Mouse (Mus musculus) limb, embryonic 10.5 days (tissue): ENCODE measurements around the gene Cacfd1. TPM values are rescaled to one million over a fixed set of nuclear protein-coding genes. Genes with fewer than 3 reads are reported as not detected.
A peak's percentile ranks its signal among the peaks of the same experiment; 100 is the strongest.

ENCODE experiments used
- DNase-seq: peaks from one replicate; pipeline ENCODE4 v3.0.0-alpha.2; 2017; ENCODE audit warnings: low spot score
- H3K27ac ChIP-seq: fragments of 300-500 bp; sonication (generic); 2 replicates; pipeline ENCODE4 v1.5.1; 2016; ENCODE audit warnings: mild to moderate bottlenecking
- H3K27me3 ChIP-seq: fragments of 300-500 bp; sonication (generic); 2 replicates; pipeline ENCODE4 v1.6.1; 2016; ENCODE audit warnings: low read depth, mild to moderate bottlenecking; ENCODE audit not compliant: poor library complexity, severe bottlenecking
- H3K36me3 ChIP-seq: fragments of 300-500 bp; sonication (generic); 2 replicates; pipeline ENCODE4 v1.6.1; 2016; ENCODE audit warnings: mild to moderate bottlenecking, moderate library complexity
- H3K4me1 ChIP-seq: fragments of 300-500 bp; sonication (generic); 2 replicates; pipeline ENCODE4 v1.6.1; 2016
- H3K4me3 ChIP-seq: fragments of 300-500 bp; sonication (generic); 2 replicates; pipeline ENCODE4 v1.5.1; 2016; ENCODE audit warnings: mild to moderate bottlenecking, moderate library complexity
- H3K9me3 ChIP-seq: fragments of 300-500 bp; sonication (generic); replicated peaks from 2 replicates; pipeline ENCODE4 v1.6.1; 2016; ENCODE audit warnings: mild to moderate bottlenecking
- WGBS: fragments of 180-500 bp; shearing (Covaris S2); methylation state at CpG from one replicate; pipeline ENCODE4 v1.1.7; 2016; 5-methylcytosine and 5-hydroxymethylcytosine counted together
- polyA plus RNA-seq: library from polyadenylated mRNA; unstranded; fragments of >200 nt; fragmentation: Nextera tagmentation; extraction: Ambion mirVana; gene quantifications from 2 replicates; pipeline ENCODE4 v1.2.1, GENCODE M21; 2016

Cacfd1 gene
- polyA plus RNA-seq = 86.4 and 109 TPM in 2 replicates

DNA sequence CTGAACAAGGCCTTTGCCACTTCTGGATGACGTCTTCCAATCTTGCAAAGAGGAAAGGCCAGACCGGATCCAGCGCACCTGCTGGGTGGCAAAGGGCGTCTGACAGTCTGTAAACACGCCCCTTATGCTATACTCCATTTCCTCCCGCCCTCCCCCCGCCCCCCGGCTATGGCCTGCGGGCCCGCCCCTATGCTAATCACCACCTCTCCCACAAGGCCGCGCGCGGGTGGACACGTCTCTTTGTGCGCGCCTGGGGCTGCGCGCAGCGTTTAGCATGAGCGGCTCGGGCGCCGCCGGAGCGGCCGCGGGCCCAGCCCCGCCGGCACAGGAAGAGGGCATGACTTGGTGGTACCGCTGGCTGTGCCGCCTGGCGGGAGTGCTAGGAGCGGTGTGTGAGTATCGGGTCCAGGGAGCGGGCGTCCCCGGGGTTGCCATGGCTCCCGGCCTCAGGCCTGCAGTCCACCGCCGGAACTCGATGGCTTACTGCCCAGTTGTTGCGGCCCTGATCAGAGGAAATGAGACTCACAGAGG, at the start of gene Cacfd1:
Gene Cacfd1, plus strand, starts transcription at position 213 of the 531 bp plus-strand sequence.
- peak within 1 kb of the TSS; percentile 90 for H3K4me3 ChIP-seq
- peaks cover 26% of the 10 kb centered on the region for H3K4me1 ChIP-seq
- no peaks in the 10 kb centered on the region for H3K27me3 ChIP-seq
- peak within 1 kb of the TSS; percentile 95 for H3K27ac ChIP-seq
- under 1% methylated on average over 43 of the region's 43 CpGs for WGBS
- H3K36me3 ChIP-seq = peaks cover 19% of the 10 kb centered on the region
- DNase-seq = peak; percentile 94
- H3K9me3 ChIP-seq = no peaks in the 10 kb centered on the region

GRCm38 (mm10) chr2:26960756-26961155, 49.0 kb upstream of the Cacfd1 start:
- DNase-seq = no peak
- WGBS = 88% methylated on average over 4 of the region's 4 CpGs
- Histone ChIP-seq H3K4me1 (peaks cover 20% of the 10 kb centered on the region), H3K27ac (no peak overlapping the region), H3K36me3 (peaks cover 65% of the 10 kb centered on the region), H3K27me3 (no peaks in the 10 kb centered on the region), H3K4me3 (no peak overlapping the region), H3K9me3 (no peaks in the 10 kb centered on the region)

DNA sequence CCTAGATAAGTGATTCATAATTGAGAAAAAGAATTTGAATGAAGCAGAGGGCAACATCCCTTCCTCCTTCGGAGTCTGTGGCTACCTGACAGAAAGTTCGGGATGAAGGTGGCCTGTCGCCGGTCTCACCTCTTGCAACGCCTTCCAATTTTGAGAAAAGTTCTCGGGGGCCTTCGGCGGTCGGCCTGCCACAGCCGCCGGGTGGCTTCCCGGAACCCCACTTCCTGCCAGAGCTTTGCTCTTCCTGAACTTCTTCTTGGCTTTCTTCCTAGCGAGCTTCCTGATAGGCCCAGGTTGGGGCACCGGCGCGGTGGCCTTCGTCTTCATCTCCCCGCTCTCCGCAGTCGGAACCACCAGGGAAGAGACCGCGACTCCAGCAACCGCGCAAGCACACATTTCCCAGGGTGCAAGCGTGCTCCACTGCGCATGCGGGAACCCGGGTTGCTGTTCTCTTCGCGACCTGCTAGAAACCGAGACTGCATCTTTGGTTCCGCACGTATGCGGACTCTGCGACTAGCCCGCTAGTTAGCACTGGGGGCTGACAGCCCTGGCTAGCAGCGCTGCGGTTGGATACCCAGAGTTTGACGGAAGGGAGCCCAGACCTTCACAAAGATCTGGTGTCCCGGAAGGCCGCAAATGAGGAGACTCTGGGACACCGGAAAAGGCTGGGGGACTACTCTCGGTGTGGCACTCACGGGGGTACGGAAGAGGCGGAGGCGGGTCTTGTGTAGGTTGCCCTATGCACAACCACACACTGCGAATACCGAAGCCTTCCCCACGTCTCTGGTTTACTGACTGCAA, 45.6 kb upstream of the Cacfd1 start, which contains the start of gene Rexo4:
Gene Rexo4, minus strand, starts transcription at position 464 of the 801 bp plus-strand sequence.
- H3K27me3 ChIP-seq = no peaks in the 10 kb centered on the region
- DNase-seq = peak; percentile 95
- H3K9me3 ChIP-seq = no peaks in the 10 kb centered on the region
- H3K4me3 ChIP-seq = peak within 1 kb of the TSS; percentile 63
- peaks cover 32% of the 10 kb centered on the region for H3K36me3 ChIP-seq
- peaks cover 20% of the 10 kb centered on the region for H3K4me1 ChIP-seq
- peak within 1 kb of the TSS; percentile 95 for H3K27ac ChIP-seq
- WGBS = under 1% methylated on average over 50 of the region's 50 CpGs

DNA sequence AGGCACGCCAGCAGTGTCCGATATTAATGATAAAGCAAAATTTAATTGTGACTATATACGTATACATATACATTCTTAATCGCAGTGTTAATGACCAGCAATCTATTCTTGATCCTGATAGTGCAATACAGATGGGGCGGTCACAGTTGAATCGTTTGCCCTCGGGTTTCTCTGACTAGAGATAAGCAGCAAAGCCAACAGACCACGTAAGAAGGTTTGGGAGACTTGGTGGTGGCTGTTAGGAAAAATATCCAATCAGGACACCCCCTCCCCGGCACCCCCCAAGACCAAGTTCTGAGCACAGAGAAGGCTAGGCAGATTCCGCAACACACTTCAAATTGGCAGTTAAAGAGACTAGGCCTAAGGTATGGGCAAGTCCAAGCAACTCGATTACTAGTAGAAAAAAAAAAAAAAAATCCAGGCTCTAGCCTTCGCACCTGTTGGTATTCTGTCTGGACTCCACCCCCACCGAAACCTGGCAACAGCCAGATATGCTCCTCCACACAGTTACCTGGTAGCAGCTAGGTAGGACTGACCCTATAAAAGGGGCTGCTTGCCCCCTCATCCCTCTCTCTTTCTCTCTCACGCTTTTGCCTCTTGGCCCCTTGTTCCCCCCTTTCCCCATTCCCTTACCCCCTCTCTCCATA, 44.9 kb upstream of the Cacfd1 start:
- H3K36me3 ChIP-seq = peaks cover 27% of the 10 kb centered on the region
- no peaks in the 10 kb centered on the region for H3K9me3 ChIP-seq
- peak overlapping the region; percentile 63 for H3K4me3 ChIP-seq
- DNase-seq = no peak
- WGBS = 16% methylated on average over 14 of the region's 14 CpGs
- H3K27me3 ChIP-seq = no peaks in the 10 kb centered on the region
- peaks cover 20% of the 10 kb centered on the region for H3K4me1 ChIP-seq
- peak overlapping the region; percentile 95 for H3K27ac ChIP-seq

DNA sequence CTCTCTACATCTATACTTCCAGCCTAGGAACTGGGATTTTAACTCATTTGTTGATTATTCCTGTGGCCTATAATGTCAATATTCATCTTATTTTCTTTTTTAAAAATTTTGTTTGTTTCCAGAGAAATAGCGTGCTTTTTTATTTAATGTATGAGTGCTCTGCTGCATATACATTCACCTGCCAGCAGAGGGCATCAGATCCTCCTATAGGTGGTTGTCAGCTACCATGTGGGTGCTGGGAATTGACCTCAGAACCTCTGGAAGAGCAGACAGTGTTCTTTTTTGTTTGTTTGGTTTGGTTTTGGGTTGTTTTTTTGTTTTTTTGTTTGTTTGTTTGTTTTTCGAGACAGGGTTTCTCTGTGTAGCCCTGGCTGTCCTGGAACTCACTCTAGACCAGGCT, 42.5 kb upstream of the Cacfd1 start:
- Histone ChIP-seq H3K9me3 (no peaks in the 10 kb centered on the region), H3K4me1 (peaks cover 24% of the 10 kb centered on the region), H3K27me3 (no peaks in the 10 kb centered on the region), H3K4me3 (no peak overlapping the region), H3K27ac (no peak overlapping the region), H3K36me3 (peaks cover 3% of the 10 kb centered on the region)
- DNase-seq = no peak
- WGBS = 73% methylated on average over 2 of the region's 2 CpGs

DNA sequence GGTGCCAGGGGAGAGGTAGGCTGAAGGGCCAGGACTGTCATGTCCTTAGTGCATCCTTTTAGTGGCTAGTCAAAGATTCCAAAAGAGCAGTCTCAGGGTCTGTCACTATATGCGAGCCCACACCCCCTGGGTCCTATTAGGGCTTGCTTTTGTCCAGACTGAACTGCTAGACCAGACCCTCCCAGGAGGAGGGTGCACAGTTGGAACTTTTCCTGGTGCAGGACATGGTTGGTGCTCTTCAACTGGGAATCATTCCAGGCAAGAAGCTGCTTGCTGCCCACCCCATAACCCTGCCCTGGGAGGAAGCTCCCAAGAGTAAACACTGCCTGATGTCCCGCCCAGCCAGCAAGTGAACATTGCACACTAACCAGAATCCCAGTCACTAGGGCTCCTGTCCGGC, 36.6 kb upstream of the Cacfd1 start, which contains the start of gene Adamts13:
Gene Adamts13, plus strand, starts transcription at position 301 of the 400 bp plus-strand sequence.
- Histone ChIP-seq H3K36me3 (no peaks in the 10 kb centered on the region), H3K4me1 (peaks cover 23% of the 10 kb centered on the region), H3K27ac (no peak within 1 kb of the TSS), H3K9me3 (no peaks in the 10 kb centered on the region), H3K27me3 (no peaks in the 10 kb centered on the region), H3K4me3 (no peak within 1 kb of the TSS)
- no peak for DNase-seq
- WGBS = 73% methylated on average over 3 of the region's 3 CpGs

DNA sequence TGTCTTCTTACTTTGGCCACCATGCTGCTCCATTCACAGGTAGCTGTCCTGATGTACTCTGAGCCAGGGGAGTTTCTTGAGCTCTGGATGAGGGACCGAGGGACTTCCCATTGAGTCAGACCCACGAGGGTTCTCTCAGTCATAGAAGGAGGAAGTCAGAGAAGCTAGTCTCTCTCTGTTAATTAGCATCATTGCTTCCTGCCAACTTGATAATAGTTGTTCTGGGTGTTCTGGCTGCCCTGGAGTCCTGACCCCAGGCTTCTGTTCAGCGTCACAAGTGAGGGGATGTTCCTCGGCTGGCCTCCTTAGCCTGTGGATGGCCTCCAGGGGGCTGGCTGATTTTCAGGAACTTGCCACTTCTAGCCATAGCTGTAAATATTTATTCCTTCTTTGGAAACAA, 35.8 kb upstream of the Cacfd1 start:
- Histone ChIP-seq H3K27ac (no peak overlapping the region), H3K36me3 (no peaks in the 10 kb centered on the region), H3K4me1 (peaks cover 23% of the 10 kb centered on the region), H3K27me3 (no peaks in the 10 kb centered on the region), H3K4me3 (no peak overlapping the region), H3K9me3 (no peaks in the 10 kb centered on the region)
- no peak for DNase-seq
- 37% methylated on average over 4 of the region's 4 CpGs for WGBS

- H3K4me1 ChIP-seq = no peaks in the 10 kb centered on the region
- no peak overlapping the region for H3K4me3 ChIP-seq
- no peaks in the 10 kb centered on the region for H3K9me3 ChIP-seq
- WGBS = 73% methylated on average over 1 of the region's 1 CpGs
- DNase-seq = no peak
- no peaks in the 10 kb centered on the region for H3K36me3 ChIP-seq
- no peaks in the 10 kb centered on the region for H3K27me3 ChIP-seq
- no peak overlapping the region for H3K27ac ChIP-seq
Observed at GRCm38 (mm10) chr2:26980361-26980760, 29.4 kb upstream of the Cacfd1 start.

DNA sequence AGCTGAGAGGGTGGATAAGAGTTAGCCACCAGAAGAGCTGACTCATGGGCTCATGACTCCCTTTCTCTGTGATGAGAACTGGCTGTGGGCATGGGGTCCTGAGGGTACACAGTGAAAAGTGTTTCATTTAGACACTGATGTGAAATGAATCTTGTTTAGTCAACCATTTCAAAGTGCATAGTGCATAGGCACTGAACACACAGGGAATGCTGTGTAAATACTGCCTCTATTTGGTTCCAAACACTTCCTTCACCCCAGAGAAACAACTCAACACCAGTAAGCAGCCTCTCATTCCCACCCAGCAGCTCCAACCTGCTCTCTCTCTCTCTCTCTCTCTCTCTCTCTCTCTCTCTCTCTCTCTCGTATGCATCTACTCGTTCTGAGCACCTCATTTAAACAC, 25.5 kb upstream of the Cacfd1 start:
- no peaks in the 10 kb centered on the region for H3K9me3 ChIP-seq
- no peaks in the 10 kb centered on the region for H3K36me3 ChIP-seq
- no peak overlapping the region for H3K4me3 ChIP-seq
- H3K4me1 ChIP-seq = no peaks in the 10 kb centered on the region
- H3K27me3 ChIP-seq = no peaks in the 10 kb centered on the region
- H3K27ac ChIP-seq = no peak overlapping the region
- DNase-seq = no peak
- 73% methylated on average over 2 of the region's 2 CpGs for WGBS

GRCm38 (mm10) chr2:26984640-26985039, 25.1 kb upstream of the Cacfd1 start:
- no peak overlapping the region for H3K4me3 ChIP-seq
- H3K4me1 ChIP-seq = no peaks in the 10 kb centered on the region
- WGBS = 85% methylated on average over 5 of the region's 5 CpGs
- no peak overlapping the region for H3K27ac ChIP-seq
- no peaks in the 10 kb centered on the region for H3K36me3 ChIP-seq
- no peaks in the 10 kb centered on the region for H3K27me3 ChIP-seq
- no peaks in the 10 kb centered on the region for H3K9me3 ChIP-seq
- no peak for DNase-seq

GRCm38 (mm10) chr2:26993936-26994335, 15.8 kb upstream of the Cacfd1 start:
- H3K36me3 ChIP-seq = no peaks in the 10 kb centered on the region
- no peak overlapping the region for H3K27ac ChIP-seq
- no peak overlapping the region for H3K4me3 ChIP-seq
- no peaks in the 10 kb centered on the region for H3K4me1 ChIP-seq
- H3K27me3 ChIP-seq = no peaks in the 10 kb centered on the region
- DNase-seq = no peak
- H3K9me3 ChIP-seq = no peaks in the 10 kb centered on the region
- 85% methylated on average over 3 of the region's 3 CpGs for WGBS

DNA sequence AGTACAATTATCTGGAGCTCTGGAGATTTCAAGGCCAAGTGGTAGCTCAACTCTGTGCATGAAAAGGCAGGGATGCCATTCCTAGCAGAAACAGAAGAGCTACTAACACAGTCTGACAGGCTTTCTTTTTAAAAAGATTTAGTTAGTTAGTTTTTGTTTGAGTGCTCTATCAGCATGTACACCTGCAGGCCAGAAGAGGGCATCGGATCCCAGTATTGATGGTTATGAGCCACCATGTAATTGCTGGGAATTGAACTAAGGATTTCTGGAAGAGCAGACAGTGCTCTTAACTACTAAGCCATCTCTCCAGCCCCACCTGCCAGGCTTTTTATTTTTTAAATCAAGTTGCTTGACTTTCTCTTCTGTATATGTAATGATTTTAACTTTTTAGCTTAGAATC, 12.2 kb upstream of the Cacfd1 start:
- no peak for DNase-seq
- Histone ChIP-seq H3K4me1 (no peaks in the 10 kb centered on the region), H3K27ac (no peak overlapping the region), H3K9me3 (no peaks in the 10 kb centered on the region), H3K4me3 (no peak overlapping the region), H3K36me3 (no peaks in the 10 kb centered on the region), H3K27me3 (no peaks in the 10 kb centered on the region)
- WGBS = 87% methylated on average over 1 of the region's 1 CpGs

- Histone ChIP-seq H3K9me3 (no peaks in the 10 kb centered on the region), H3K27me3 (no peaks in the 10 kb centered on the region), H3K4me1 (no peaks in the 10 kb centered on the region), H3K27ac (no peak overlapping the region), H3K36me3 (no peaks in the 10 kb centered on the region), H3K4me3 (no peak overlapping the region)
- DNase-seq = no peak
- WGBS = 95% methylated on average over 7 of the region's 7 CpGs
Observed at GRCm38 (mm10) chr2:26997993-26998392, 11.7 kb upstream of the Cacfd1 start.
